Mouse (Mus musculus): ENCODE results near the gene Cenph. TPM values are rescaled to one million over a fixed set of nuclear protein-coding genes. Genes with fewer than 3 reads are reported as not detected.

Cenph gene
- polyA plus RNA-seq, 1 experiment from 2014 or later, result 72.2 TPM

GRCm38 (mm10) chr13:100725194-100725593, 50.5 kb downstream of the Cenph start:
- Histone ChIP-seq H3K9ac (ENCODE audit: low read length) (no peak overlapping the region), H3K27me3 (ENCODE audit: control insufficient read depth, insufficient read depth, low read length) (no peaks in the 10 kb centered on the region), H3K4me1 (ENCODE audit: control insufficient read depth, insufficient read depth, low read length) (peaks cover 4% of the 10 kb centered on the region), H3K27ac (replicated peaks; ENCODE audit: low read depth, low read length) (no peak overlapping the region), H3K36me3 (ENCODE audit: control insufficient read depth, insufficient read depth, low read length) (peaks cover 12% of the 10 kb centered on the region; the same call in 1 of the 2 replicates), H3K4me3 (ENCODE audit: low read depth, low read length) (no peak overlapping the region), H3K9me3 (ENCODE audit: control insufficient read depth, low read length) (no peaks in the 10 kb centered on the region), H3K4me2 (ENCODE audit: low read depth, severe bottlenecking) (no peak overlapping the region)
- no peak for ATAC-seq (ENCODE audit: insufficient number of reproducible peaks, low FRiP score, low TSS enrichment, low read depth)
- WGBS, result 84% methylated on average over 10 of the region's 10 CpGs
- no peak for DNase-seq (ENCODE audit: low spot score)

GRCm38 (mm10) chr13:100724051-100724754, 51.5 kb downstream of the Cenph start:
- ATAC-seq (ENCODE audit: insufficient number of reproducible peaks, low FRiP score, low TSS enrichment, low read depth), result no peak

GRCm38 (mm10) chr13:100721656-100722055, 54.0 kb downstream of the Cenph start:
- Histone ChIP-seq H3K27ac (replicated peaks; ENCODE audit: low read depth, low read length) (no peak overlapping the region), H3K4me3 (ENCODE audit: low read depth, low read length) (no peak overlapping the region), H3K4me2 (ENCODE audit: low read depth, severe bottlenecking) (no peak overlapping the region), H3K27me3 (ENCODE audit: control insufficient read depth, insufficient read depth, low read length) (no peaks in the 10 kb centered on the region), H3K4me1 (ENCODE audit: control insufficient read depth, insufficient read depth, low read length) (no peaks in the 10 kb centered on the region), H3K9me3 (ENCODE audit: control insufficient read depth, low read length) (no peaks in the 10 kb centered on the region), H3K36me3 (ENCODE audit: control insufficient read depth, insufficient read depth, low read length) (peaks cover 8% of the 10 kb centered on the region), H3K9ac (ENCODE audit: low read length) (no peak overlapping the region)
- WGBS, result 93% methylated on average over 5 of the region's 5 CpGs
- no peak for ATAC-seq (ENCODE audit: insufficient number of reproducible peaks, low FRiP score, low TSS enrichment, low read depth)
- no peak for DNase-seq (ENCODE audit: low spot score)

More at GRCm38 (mm10) chr13:100724051-100724754, 51.5 kb downstream of the Cenph start:
- Histone ChIP-seq H3K36me3 (ENCODE audit: control insufficient read depth, insufficient read depth, low read length) (peaks cover 14% of the 10 kb centered on the region; the same call in 1 of the 2 replicates), H3K9me3 (ENCODE audit: control insufficient read depth, low read length) (no peaks in the 10 kb centered on the region), H3K27me3 (ENCODE audit: control insufficient read depth, insufficient read depth, low read length) (no peaks in the 10 kb centered on the region), H3K9ac (ENCODE audit: low read length) (no peak overlapping the region), H3K4me2 (ENCODE audit: low read depth, severe bottlenecking) (no peak overlapping the region), H3K4me1 (ENCODE audit: control insufficient read depth, insufficient read depth, low read length) (peaks cover 4% of the 10 kb centered on the region), H3K4me3 (ENCODE audit: low read depth, low read length) (no peak overlapping the region), H3K27ac (replicated peaks; ENCODE audit: low read depth, low read length) (no peak overlapping the region)
- no peak for DNase-seq (ENCODE audit: low spot score)
- WGBS, result 91% methylated on average over 7 of the region's 7 CpGs

- 94% methylated on average over 6 of the region's 6 CpGs for WGBS
Observed at GRCm38 (mm10) chr13:100715467-100715866, 60.2 kb downstream of the Cenph start.

More at GRCm38 (mm10) chr13:100715467-100715866, 60.2 kb downstream of the Cenph start:
- Histone ChIP-seq H3K4me3 (ENCODE audit: low read depth, low read length) (no peak overlapping the region), H3K9ac (ENCODE audit: low read length) (no peak overlapping the region), H3K27ac (replicated peaks; ENCODE audit: low read depth, low read length) (no peak overlapping the region), H3K4me2 (ENCODE audit: low read depth, severe bottlenecking) (no peak overlapping the region), H3K27me3 (ENCODE audit: control insufficient read depth, insufficient read depth, low read length) (no peaks in the 10 kb centered on the region), H3K9me3 (ENCODE audit: control insufficient read depth, low read length) (no peaks in the 10 kb centered on the region), H3K36me3 (ENCODE audit: control insufficient read depth, insufficient read depth, low read length) (peaks cover 21% of the 10 kb centered on the region), H3K4me1 (ENCODE audit: control insufficient read depth, insufficient read depth, low read length) (no peaks in the 10 kb centered on the region)
- DNase-seq (ENCODE audit: low spot score) (no peak), ATAC-seq (ENCODE audit: insufficient number of reproducible peaks, low FRiP score, low TSS enrichment, low read depth) (no peak)

Other genes with a start within 250 kb of the Cenph start
- gene Ocln, start 223.2 kb downstream of the Cenph start, polyA plus RNA-seq (2014; fragmentation: Nextera tagmentation; extraction: Ambion mirVana), result 2.0 and 2.2 TPM in 2 replicates
- gene Marveld2, start 158.9 kb downstream of the Cenph start, polyA plus RNA-seq (2014; fragmentation: Nextera tagmentation; extraction: Ambion mirVana), result 2.9 and 3.2 TPM in 2 replicates
- 341 and 345 TPM in 2 replicates for gene Ak6, start 124.9 kb downstream of the Cenph start, polyA plus RNA-seq (2014; fragmentation: Nextera tagmentation; extraction: Ambion mirVana)
- gene Rad17, start 124.8 kb downstream of the Cenph start, polyA plus RNA-seq (2014; fragmentation: Nextera tagmentation; extraction: Ambion mirVana), result 31.2 and 33.1 TPM in 2 replicates
- 27.9 and 28.3 TPM in 2 replicates for gene Taf9, start 124.3 kb downstream of the Cenph start, polyA plus RNA-seq (2014; fragmentation: Nextera tagmentation; extraction: Ambion mirVana)
- gene Ccdc125, start 106.2 kb downstream of the Cenph start, polyA plus RNA-seq (2014; fragmentation: Nextera tagmentation; extraction: Ambion mirVana), result 4.6 and 5.2 TPM in 2 replicates
- 101 and 106 TPM in 2 replicates for gene Cdk7, start 45.0 kb downstream of the Cenph start, polyA plus RNA-seq (2014; fragmentation: Nextera tagmentation; extraction: Ambion mirVana)
- gene Mrps36, start 31.2 kb downstream of the Cenph start, polyA plus RNA-seq (2014; fragmentation: Nextera tagmentation; extraction: Ambion mirVana), result 102 and 110 TPM in 2 replicates
- 379 and 388 TPM in 2 replicates for gene Ccnb1, start 10.7 kb upstream of the Cenph start, polyA plus RNA-seq (2014; fragmentation: Nextera tagmentation; extraction: Ambion mirVana)
- gene Slc30a5, start 57.5 kb upstream of the Cenph start, polyA plus RNA-seq (2014; fragmentation: Nextera tagmentation; extraction: Ambion mirVana), result 51.9 and 52.7 TPM in 2 replicates